Mouse (Mus musculus) bone marrow, adult 2 months (tissue): ENCODE measurements around the gene Btd. TPM values are rescaled to one million over a fixed set of nuclear protein-coding genes. Genes with fewer than 3 reads are reported as not detected.

Source experiments
- H3K27ac ChIP-seq: fragments of 200-500 bp; 2 replicates; pipeline ENCODE4 v1.5.1; 2012; ENCODE audit warnings: low read depth, mild to moderate bottlenecking, control low read depth, inconsistent platforms, low read length; ENCODE audit not compliant: control insufficient read depth, poor library complexity, insufficient read depth
- H3K4me1 ChIP-seq: fragments of 200-500 bp; 2 replicates; pipeline ENCODE4 v1.6.1; 2011; ENCODE audit warnings: low read length; ENCODE audit not compliant: control insufficient read depth, insufficient read depth
- H3K4me3 ChIP-seq: fragments of 200-500 bp; replicated peaks from 2 replicates; pipeline ENCODE3; 2011; ENCODE audit warnings: mild to moderate bottlenecking, low read depth, low read length, control low read depth; ENCODE audit not compliant: control insufficient read depth
- CTCF ChIP-seq: fragments of 200-500 bp; IDR thresholded peaks from 2 replicates; pipeline ENCODE4 v1.5.1; 2011; ENCODE audit warnings: low read length, control low read depth; ENCODE audit not compliant: control insufficient read depth, insufficient read depth
- POLR2A ChIP-seq: fragments of 200-500 bp; IDR thresholded peaks from 2 replicates; pipeline ENCODE4 v1.6.1; 2011; ENCODE audit warnings: low read depth, mild to moderate bottlenecking, control low read depth, low read length, borderline replicate concordance; ENCODE audit not compliant: control insufficient read depth
- WGBS: fragments of 180-500 bp; shearing (Covaris S2); methylation state at CpG from one replicate; pipeline ENCODE4 v1.1.7; 2018; 5-methylcytosine and 5-hydroxymethylcytosine counted together
- polyA plus RNA-seq: library from polyadenylated mRNA; stranded (reverse); fragments of >200 nt; gene quantifications from 2 replicates; pipeline ENCODE4 v1.2.4, GENCODE M21; 2011; ENCODE audit warnings: low replicate concordance; ENCODE audit not compliant: missing spikeins, insufficient read depth, insufficient read length

Gene Btd
- polyA plus RNA-seq, 1 experiment, result 2.5 TPM

GRCm38 (mm10) chr14:31692536-31692935 is 51.7 kb downstream of the Btd start:
- no peak overlapping the region for H3K27ac ChIP-seq
- WGBS, result 83% methylated on average over 6 of the region's 6 CpGs
- no peak for TF ChIP-seq CTCF
- TF ChIP-seq POLR2A, result no peak
- H3K4me3 ChIP-seq, result no peak overlapping the region
- H3K4me1 ChIP-seq, result peaks cover 1% of the 10 kb centered on the region; the same call in 1 of the 2 replicates

DNA sequence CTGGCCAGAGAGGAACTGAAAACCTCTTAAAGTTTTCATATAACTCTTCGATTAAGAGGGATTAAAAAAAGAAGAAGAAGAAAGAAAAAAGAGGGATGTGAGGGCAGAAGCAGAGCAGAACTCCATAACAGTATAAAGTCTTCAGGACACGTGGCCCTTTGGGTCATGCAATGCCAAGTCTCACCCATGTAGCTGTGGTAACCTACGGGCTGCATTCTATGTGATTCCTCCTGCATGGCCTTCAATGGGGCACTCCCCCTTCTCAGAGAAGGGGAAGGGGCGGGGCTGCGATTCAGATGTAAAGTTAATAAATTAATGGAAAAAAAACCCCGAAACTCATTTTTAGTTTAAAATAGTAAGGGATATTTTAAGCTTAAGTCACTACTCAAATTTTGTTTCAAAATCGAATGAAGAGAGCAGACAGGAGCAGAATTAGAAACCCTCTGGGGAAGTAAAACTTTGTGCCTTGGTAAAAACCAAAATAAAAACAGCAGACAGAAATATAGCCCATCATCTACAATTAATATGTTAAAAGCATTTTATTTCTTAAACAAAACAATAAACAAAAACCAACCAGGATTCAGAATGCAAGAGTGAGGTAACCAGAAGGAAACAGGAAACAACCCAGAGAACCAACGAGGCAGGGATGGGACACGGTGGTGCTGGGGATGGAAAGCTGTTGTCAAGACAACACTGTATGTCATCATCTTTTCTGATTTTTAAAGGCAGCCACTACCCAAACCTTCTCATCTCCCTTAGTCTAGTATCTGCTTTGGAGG is 55.6 kb downstream of the Btd start:
- 30% methylated on average over 9 of the region's 9 CpGs for whole genome bisulfite sequencing
- Histone ChIP-seq H3K4me1 (peaks cover 1% of the 10 kb centered on the region; the same call in 1 of the 2 replicates), H3K4me3 (no peak overlapping the region), H3K27ac (no peak overlapping the region)
- no peak for TF ChIP-seq POLR2A
- TF ChIP-seq CTCF, result no peak

DNA sequence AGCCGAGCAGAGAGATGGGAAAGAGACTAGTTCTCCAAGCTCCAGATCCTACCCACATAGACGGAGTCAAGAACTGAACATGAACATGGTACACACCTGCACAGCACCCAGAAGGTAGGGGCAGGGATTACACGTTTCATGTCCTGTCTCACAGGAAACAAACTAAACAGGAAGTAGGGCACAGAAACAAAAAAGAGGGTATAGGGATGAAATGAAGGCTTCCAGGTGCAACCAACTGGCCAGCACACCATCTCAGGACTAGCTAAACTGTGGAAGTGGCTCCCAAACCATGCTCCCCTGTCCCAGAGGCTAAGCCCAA is 56.1 kb downstream of the Btd start:
- 53% methylated on average over 3 of the region's 3 CpGs for WGBS
- peaks cover 1% of the 10 kb centered on the region; the same call in 1 of the 2 replicates for H3K4me1 ChIP-seq

GRCm38 (mm10) chr14:31697346-31697745 is 56.5 kb downstream of the Btd start:
- 78% methylated on average over 3 of the region's 3 CpGs for WGBS
- no peak overlapping the region for H3K27ac ChIP-seq
- no peak overlapping the region for H3K4me3 ChIP-seq
- TF ChIP-seq POLR2A, result no peak
- TF ChIP-seq CTCF, result no peak
- H3K4me1 ChIP-seq, result peaks cover 1% of the 10 kb centered on the region; the same call in 1 of the 2 replicates

More for the DNA sequence above, 56.1 kb downstream of the Btd start:
- Histone ChIP-seq H3K4me3 (no peak overlapping the region), H3K27ac (no peak overlapping the region)
- TF ChIP-seq POLR2A (no peak), CTCF (no peak)

- TF ChIP-seq POLR2A (no peak), CTCF (no peak)
- Histone ChIP-seq H3K4me1 (peaks cover 1% of the 10 kb centered on the region; the same call in 1 of the 2 replicates), H3K4me3 (no peak overlapping the region), H3K27ac (no peak overlapping the region)
- WGBS, result 73% methylated on average over 4 of the region's 4 CpGs
Observed at GRCm38 (mm10) chr14:31697755-31698154, 56.9 kb downstream of the Btd start.

- Histone ChIP-seq H3K27ac (no peak overlapping the region), H3K4me1 (peaks cover 1% of the 10 kb centered on the region; the same call in 1 of the 2 replicates), H3K4me3 (no peak overlapping the region)
- no peak for TF ChIP-seq CTCF
- no peak for TF ChIP-seq POLR2A
- 86% methylated on average over 2 of the region's 2 CpGs for WGBS
Observed at GRCm38 (mm10) chr14:31700376-31700775, 59.5 kb downstream of the Btd start.

DNA sequence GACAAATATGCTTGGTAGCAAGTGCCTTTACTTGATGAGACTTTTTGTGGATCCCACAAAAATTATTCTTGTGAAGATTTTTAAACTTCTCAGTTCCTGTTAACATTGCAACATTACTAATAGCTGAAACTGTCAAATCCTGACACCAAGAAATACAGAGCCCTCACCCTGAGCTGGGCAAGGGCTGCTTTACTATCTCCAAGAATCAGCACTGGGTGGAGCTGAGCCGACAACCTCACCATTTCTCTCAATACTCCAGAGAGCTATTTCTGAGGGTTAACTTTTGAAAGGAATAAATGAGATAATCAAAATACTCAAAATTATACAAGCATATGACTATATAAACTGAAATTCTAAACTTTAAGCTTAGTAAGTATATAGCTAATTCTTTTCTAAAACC is 68.5 kb downstream of the Btd start:
- Histone ChIP-seq H3K4me1 (no peaks in the 10 kb centered on the region), H3K27ac (no peak overlapping the region), H3K4me3 (no peak overlapping the region)
- TF ChIP-seq POLR2A (no peak), CTCF (no peak)
- 60% methylated on average over 1 of the region's 1 CpGs for WGBS

DNA sequence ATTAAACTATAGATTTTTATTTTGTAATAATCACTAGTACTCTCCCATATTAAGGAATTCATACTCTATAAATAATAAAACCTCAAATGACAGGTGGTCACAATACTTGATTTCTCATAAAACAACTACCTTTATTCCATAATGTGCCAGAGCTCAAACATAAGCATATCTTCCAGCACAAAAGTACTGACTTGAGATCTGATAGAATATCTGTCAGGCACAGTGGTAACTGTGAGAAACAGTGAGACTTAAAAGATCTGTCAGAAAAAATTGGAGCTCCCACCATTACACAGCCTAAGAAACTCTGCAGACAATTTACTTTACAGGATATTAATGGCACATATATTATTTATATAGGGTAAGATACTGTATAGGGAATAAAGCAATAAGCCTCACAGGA is 74.8 kb downstream of the Btd start:
- Histone ChIP-seq H3K27ac (no peak overlapping the region), H3K4me3 (no peak overlapping the region)
- TF ChIP-seq CTCF (no peak), POLR2A (no peak)

More for the DNA sequence above, 74.8 kb downstream of the Btd start:
- H3K4me1 ChIP-seq, result no peaks in the 10 kb centered on the region; the same call in 1 of the 2 replicates
